Mouse (Mus musculus): ENCODE measurements at regions not wholly inside any gene's neighbourhood (a gene's known extent, or its start where the extent isn't known, plus 50 kb on each side); places are given as distances from the start of the nearest gene placed in this dataset.

- no peak for DNase-seq
Measured at GRCm38 (mm10) chrX:42332906-42333305, 156.6 kb upstream of the Tex13c2 start.

- no peak for DNase-seq
Measured at GRCm38 (mm10) chrX:42333631-42334030, 155.9 kb upstream of the Tex13c2 start.

GRCm38 (mm10) chrX:42334794-42335193 lies 154.7 kb upstream of the Tex13c2 start:
- DNase-seq, result no peak

GRCm38 (mm10) chrX:42336772-42337171 lies 152.7 kb upstream of the Tex13c2 start:
- DNase-seq, result no peak

- DNase-seq, result no peak
Measured at GRCm38 (mm10) chrX:42342362-42342761, 147.1 kb upstream of the Tex13c2 start.

- DNase-seq, result no peak
Measured at GRCm38 (mm10) chrX:42342951-42343879, 146.3 kb upstream of the Tex13c2 start.

- DNase-seq, result no peak
Measured at GRCm38 (mm10) chrX:42352610-42353254, 136.8 kb upstream of the Tex13c2 start.

GRCm38 (mm10) chrX:42359381-42360172 lies 129.9 kb upstream of the Tex13c2 start:
- DNase-seq, result no peak

GRCm38 (mm10) chrX:42360173-42360931 lies 129.1 kb upstream of the Tex13c2 start:
- peak; percentile 17 to 29 for DNase-seq

GRCm38 (mm10) chrX:42360973-42361372 lies 128.5 kb upstream of the Tex13c2 start:
- peak in 1 of 2 experiments; percentile 6 for DNase-seq

- DNase-seq, result peak in 1 of 2 experiments; percentile 6
Measured at GRCm38 (mm10) chrX:42361400-42362028, 128.0 kb upstream of the Tex13c2 start.

GRCm38 (mm10) chrX:42364137-42364536 lies 125.4 kb upstream of the Tex13c2 start:
- no peak for DNase-seq

GRCm38 (mm10) chrX:42373794-42374398 lies 115.6 kb upstream of the Tex13c2 start:
- DNase-seq, result no peak

GRCm38 (mm10) chrX:42393836-42394556 lies 95.5 kb upstream of the Tex13c2 start:
- DNase-seq, result no peak

- no peak for DNase-seq
Measured at GRCm38 (mm10) chrX:42396441-42396840, 93.0 kb upstream of the Tex13c2 start.

GRCm38 (mm10) chrX:42398836-42399235 lies 90.7 kb upstream of the Tex13c2 start:
- no peak for DNase-seq

GRCm38 (mm10) chrX:42399343-42399742 lies 90.1 kb upstream of the Tex13c2 start:
- DNase-seq, result no peak

GRCm38 (mm10) chrX:42401091-42401490 lies 88.4 kb upstream of the Tex13c2 start:
- DNase-seq, result no peak

- no peak for DNase-seq
Measured at GRCm38 (mm10) chrX:42401564-42402334, 87.7 kb upstream of the Tex13c2 start.

GRCm38 (mm10) chrX:42402335-42402605 lies 87.2 kb upstream of the Tex13c2 start:
- DNase-seq, result no peak
